Mouse (Mus musculus) embryonic fibroblast, embryonic 13.5 days (primary cell): ENCODE data around the gene Osbpl10.

Source experiments
- CTCF ChIP-seq: IDR thresholded peaks from 2 replicates; pipeline ENCODE4 v1.5.1; 2011; ENCODE audit warnings: mild to moderate bottlenecking, control low read depth, low read length, moderate library complexity, borderline replicate concordance; ENCODE audit not compliant: insufficient read depth
- POLR2A ChIP-seq: IDR thresholded peaks from 2 replicates; pipeline ENCODE4 v1.6.1; 2011; ENCODE audit warnings: low read depth, mild to moderate bottlenecking, control low read depth, low read length, moderate library complexity

- no peak for TF ChIP-seq POLR2A
- no peak for TF ChIP-seq CTCF
These were observed 258.0 kb downstream of the Osbpl10 start for GRCm38 (mm10) chr9:115236352-115236841.
